Mouse (Mus musculus) erythroblast, embryonic 14.5 days (primary cell): Measurements from ENCODE around the gene Foxf1.

Experiments
- GATA1 ChIP-seq: IDR thresholded peaks from 2 replicates; pipeline ENCODE4 v1.6.1; 2012; ENCODE audit warnings: low read length, inconsistent platforms, mixed read lengths
- TAL1 ChIP-seq: IDR thresholded peaks from 3 replicates; pipeline ENCODE4 v1.6.1; 2012; ENCODE audit warnings: low read length, inconsistent platforms, mixed read lengths

DNA sequence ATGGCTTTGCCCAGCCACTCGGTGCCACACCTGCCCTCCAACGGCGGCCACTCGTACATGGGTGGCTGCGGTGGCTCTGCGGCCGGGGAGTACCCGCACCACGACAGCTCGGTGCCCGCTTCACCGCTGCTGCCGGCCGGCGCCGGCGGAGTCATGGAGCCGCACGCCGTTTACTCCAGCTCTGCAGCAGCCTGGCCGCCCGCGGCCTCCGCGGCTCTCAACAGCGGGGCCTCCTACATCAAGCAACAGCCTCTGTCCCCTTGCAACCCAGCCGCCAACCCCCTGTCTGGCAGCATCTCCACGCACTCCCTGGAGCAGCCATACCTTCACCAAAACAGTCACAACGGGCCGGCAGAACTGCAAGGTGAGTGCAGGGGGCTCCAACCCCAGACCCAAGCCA is 825 bp downstream of the Foxf1 start:
- TF ChIP-seq TAL1 (no peak), GATA1 (no peak)
